Mouse (Mus musculus): ENCODE measurements around the gene Plppr3.

GRCm38 (mm10) chr10:79822372-79822771 lies 52.1 kb downstream of the Plppr3 start:
- TF ChIP-seq CTCF (IDR thresholded peaks at IDR 0.05; ENCODE audit: control insufficient read depth, insufficient read depth, low read length) (no peak), POLR2A (IDR thresholded peaks at IDR 0.05; ENCODE audit: borderline replicate concordance, control insufficient read depth, low read depth, low read length) (no peak)

Data from bone marrow, adult 2 months (tissue).